Mouse (Mus musculus) G1E (cell line): ENCODE measurements around the gene Agl.

Experiments
- CTCF ChIP-seq: IDR thresholded peaks from 2 replicates; pipeline ENCODE4 v1.5.1; 2012; ENCODE audit warnings: low read depth, low read length, inconsistent platforms, mixed read lengths
- GATA1 ChIP-seq: IDR thresholded peaks from 2 replicates; pipeline ENCODE4 v1.6.1; 2012; ENCODE audit warnings: borderline replicate concordance, low read length, inconsistent platforms, mixed read lengths
- GATA2 ChIP-seq: IDR thresholded peaks from 2 replicates; pipeline ENCODE4 v1.6.1; 2012; ENCODE audit warnings: low read depth, low read length, inconsistent platforms, borderline replicate concordance

DNA sequence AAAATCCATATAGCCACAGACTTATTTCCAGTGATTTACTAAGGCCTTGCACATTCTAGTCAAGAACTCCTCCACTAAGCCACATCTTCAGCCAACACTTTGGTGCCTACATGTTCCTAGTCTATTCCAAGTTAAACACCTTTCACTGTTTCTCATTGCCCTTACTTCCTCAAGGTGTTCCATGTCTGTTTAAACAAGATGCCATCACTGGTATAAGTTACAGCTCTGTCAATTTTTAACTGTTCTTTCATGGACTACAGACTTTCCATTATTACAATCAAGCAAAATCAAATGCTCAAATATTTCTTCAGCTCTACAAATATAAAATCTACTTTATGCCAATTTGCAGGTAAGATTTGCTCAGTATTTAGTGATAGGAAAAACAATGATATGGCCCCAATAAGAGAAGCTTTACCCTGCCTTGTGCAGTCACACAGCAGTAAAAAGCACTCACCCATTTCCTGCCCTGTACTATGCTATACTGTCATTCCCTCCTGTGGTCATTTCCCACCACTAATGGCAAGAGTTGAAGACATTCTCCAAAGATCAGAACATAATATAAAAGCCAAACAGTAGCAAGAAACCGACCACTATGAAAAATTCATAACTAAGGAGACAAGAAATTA is 105.2 kb downstream of the Agl start:
- no peak for TF ChIP-seq CTCF
- no peak for TF ChIP-seq GATA1
- no peak for TF ChIP-seq GATA2
